Mouse (Mus musculus) heart, adult 2 months (tissue): ENCODE measurements at regions not wholly inside any gene's neighbourhood (a gene's known extent, or its start where the extent isn't known, plus 50 kb on each side); places are given as distances from the start of the nearest gene placed in this dataset.

Experiments
- DNase-seq, 2 experiments: peaks; one replicate each; pipeline ENCODE4 v3.0.0; 2021
- H3K27ac ChIP-seq: fragments of 200-600 bp; 2 replicates; pipeline ENCODE4 v1.8.1; 2022
- H3K27me3 ChIP-seq: fragments of 200-500 bp; 2 replicates; pipeline ENCODE4 v1.6.1; 2012; ENCODE audit warnings: mild to moderate bottlenecking, low read length, inconsistent platforms, mixed read lengths; ENCODE audit not compliant: control insufficient read depth, insufficient read depth
- H3K36me3 ChIP-seq: fragments of 200-500 bp; 2 replicates; pipeline ENCODE4 v1.6.1; 2012; ENCODE audit warnings: low read length, inconsistent platforms; ENCODE audit not compliant: control insufficient read depth, insufficient read depth
- H3K4me1 ChIP-seq: fragments of 200-500 bp; 2 replicates; pipeline ENCODE4 v1.6.1; 2011; ENCODE audit warnings: low read length; ENCODE audit not compliant: control insufficient read depth, insufficient read depth
- H3K4me3 ChIP-seq: fragments of 200-600 bp; 2 replicates; pipeline ENCODE4 v1.8.1; 2022
- H3K79me2 ChIP-seq: fragments of 200-500 bp; replicated peaks from 2 replicates; pipeline ENCODE4 v1.6.1; 2012; ENCODE audit warnings: mild to moderate bottlenecking, inconsistent platforms, low read length, moderate library complexity, mixed read lengths; ENCODE audit not compliant: control insufficient read depth, insufficient read depth
- H3K9ac ChIP-seq: fragments of 200-500 bp; 2 replicates; pipeline ENCODE4 v1.6.1; 2012; ENCODE audit warnings: low read depth, mild to moderate bottlenecking, control low read depth, inconsistent platforms, low read length, mixed read lengths
- CTCF ChIP-seq: fragments of 200-600 bp; IDR thresholded peaks from 2 replicates; pipeline ENCODE4 v1.8.1; 2022; ENCODE audit warnings: antibody characterized with exemption, mild to moderate bottlenecking, moderate library complexity
- EP300 ChIP-seq: fragments of 200-500 bp; IDR thresholded peaks from 2 replicates; pipeline ENCODE4 v1.6.1; 2011; ENCODE audit warnings: low read depth, low read length, control low read depth; ENCODE audit not compliant: insufficient read depth
- POLR2A ChIP-seq: fragments of 200-500 bp; IDR thresholded peaks from 2 replicates; pipeline ENCODE4 v1.6.1; 2011; ENCODE audit warnings: mild to moderate bottlenecking, low read depth, low read length, control low read depth; ENCODE audit not compliant: insufficient read depth
- WGBS: fragments of 180-500 bp; shearing (Covaris S2); methylation state at CpG from one replicate; pipeline ENCODE4 v1.1.7; 2018; 5-methylcytosine and 5-hydroxymethylcytosine counted together
- intact Hi-C: fragments of 180-260 bp; cut with DNase I; formaldehyde crosslinking; loops from one replicate; pipeline ENCODE4 v1.15.1; 2025

- Histone ChIP-seq H3K4me3 (no peak overlapping the region), H3K36me3 (no peaks in the 10 kb centered on the region), H3K4me1 (no peaks in the 10 kb centered on the region), H3K27me3 (no peaks in the 10 kb centered on the region), H3K79me2 (no peaks in the 10 kb centered on the region), H3K9ac (no peak overlapping the region), H3K27ac (no peak overlapping the region)
- intact Hi-C loops: no loop called here
- DNase-seq: no peak
- 82% methylated on average over 1 of the region's 1 CpGs for WGBS
- TF ChIP-seq CTCF (no peak), EP300 (no peak), POLR2A (no peak)
These were observed 3791.9 kb downstream of the 9330182O14Rik start for GRCm38 (mm10) chr15:43926034-43926433.

DNA sequence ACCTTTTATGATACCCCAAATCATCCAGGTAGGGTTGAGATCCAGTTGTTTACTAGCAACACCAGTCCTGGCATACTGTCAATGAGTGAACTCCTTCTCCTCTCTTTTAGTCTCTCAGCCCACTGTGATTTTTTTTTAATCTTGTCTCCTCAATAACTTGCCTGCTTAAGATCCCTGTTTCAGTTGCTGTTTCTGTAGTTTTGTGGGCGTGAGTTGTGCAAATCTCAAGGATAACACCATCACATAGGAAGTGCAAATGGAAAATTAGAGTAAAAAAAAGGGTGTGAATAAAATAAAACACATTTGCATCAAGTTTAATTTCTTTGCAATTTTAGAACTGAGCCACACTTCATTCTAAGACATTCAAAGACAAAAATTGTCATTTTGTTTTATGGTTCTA is 3799.4 kb downstream of the 9330182O14Rik start:
- Histone ChIP-seq H3K27ac (no peak overlapping the region), H3K9ac (no peak overlapping the region), H3K79me2 (no peaks in the 10 kb centered on the region), H3K4me1 (no peaks in the 10 kb centered on the region), H3K4me3 (no peak overlapping the region), H3K36me3 (no peaks in the 10 kb centered on the region), H3K27me3 (no peaks in the 10 kb centered on the region)
- no peak for DNase-seq
- WGBS: 43% methylated on average over 1 of the region's 1 CpGs
- TF ChIP-seq POLR2A (no peak), EP300 (no peak), CTCF (no peak)
- intact Hi-C loops: no loop called here

DNA sequence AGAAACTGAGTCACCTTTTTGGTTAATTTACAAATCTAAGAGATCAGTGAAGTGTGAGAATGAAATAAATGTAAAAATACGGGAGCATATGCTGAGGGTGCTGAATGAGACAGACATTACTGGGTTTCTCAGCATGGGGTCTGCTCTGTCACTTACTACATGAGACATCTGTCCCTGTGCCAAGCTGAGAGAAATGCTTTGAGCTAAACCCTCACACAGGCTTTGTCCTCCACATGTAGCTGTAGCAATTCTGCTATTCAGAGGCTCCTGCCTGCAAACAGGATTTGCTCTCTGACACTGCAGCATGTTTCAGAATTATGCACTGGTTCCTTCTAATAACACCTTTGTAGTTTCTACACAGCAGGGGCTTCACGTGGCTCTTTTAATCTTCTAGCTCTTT is 3806.3 kb downstream of the 9330182O14Rik start:
- no peak for DNase-seq
- TF ChIP-seq EP300 (no peak), POLR2A (no peak), CTCF (no peak)
- WGBS: 53% methylated on average over 2 of the region's 2 CpGs
- H3K27ac ChIP-seq: no peak overlapping the region
- intact Hi-C loops: no loop called here
- H3K27me3 ChIP-seq: no peaks in the 10 kb centered on the region
- no peaks in the 10 kb centered on the region for H3K4me1 ChIP-seq
- H3K36me3 ChIP-seq: no peaks in the 10 kb centered on the region
- H3K79me2 ChIP-seq: no peaks in the 10 kb centered on the region
- no peak overlapping the region for H3K4me3 ChIP-seq
- H3K9ac ChIP-seq: no peak overlapping the region

GRCm38 (mm10) chr15:43940905-43941304 is 3806.7 kb downstream of the 9330182O14Rik start:
- Histone ChIP-seq H3K4me1 (no peaks in the 10 kb centered on the region), H3K9ac (no peak overlapping the region), H3K27ac (no peak overlapping the region), H3K27me3 (no peaks in the 10 kb centered on the region), H3K4me3 (no peak overlapping the region), H3K79me2 (no peaks in the 10 kb centered on the region), H3K36me3 (no peaks in the 10 kb centered on the region)
- intact Hi-C loops: no loop called here
- no peak for TF ChIP-seq EP300
- TF ChIP-seq POLR2A: no peak
- no peak for TF ChIP-seq CTCF
- no peak for DNase-seq
- 66% methylated on average over 4 of the region's 4 CpGs for WGBS

- Histone ChIP-seq H3K27me3 (no peaks in the 10 kb centered on the region), H3K4me1 (no peaks in the 10 kb centered on the region), H3K9ac (no peak overlapping the region), H3K36me3 (no peaks in the 10 kb centered on the region), H3K79me2 (no peaks in the 10 kb centered on the region), H3K4me3 (no peak overlapping the region), H3K27ac (no peak overlapping the region)
- intact Hi-C loops: no loop called here
- DNase-seq: no peak
- WGBS: 69% methylated on average over 2 of the region's 2 CpGs
- TF ChIP-seq EP300 (no peak), CTCF (no peak), POLR2A (no peak)
These were observed 3808.0 kb downstream of the 9330182O14Rik start for GRCm38 (mm10) chr15:43942002-43942660.

GRCm38 (mm10) chr15:43984991-43985390 is 3850.8 kb downstream of the 9330182O14Rik start:
- Histone ChIP-seq H3K4me3 (no peak overlapping the region), H3K9ac (no peak overlapping the region), H3K36me3 (no peaks in the 10 kb centered on the region), H3K27me3 (no peaks in the 10 kb centered on the region), H3K79me2 (no peaks in the 10 kb centered on the region), H3K27ac (no peak overlapping the region), H3K4me1 (no peaks in the 10 kb centered on the region)
- TF ChIP-seq POLR2A (no peak), CTCF (no peak), EP300 (no peak)
- no peak for DNase-seq
- intact Hi-C loops: no loop called here
